Mouse (Mus musculus) cortical plate, adult 2 months (tissue): ENCODE results near the gene Ppm1d. TPM values are rescaled to one million over a fixed set of nuclear protein-coding genes. Genes with fewer than 3 reads are reported as not detected.

Experiments used
- H3K27ac ChIP-seq: fragments of 200-500 bp; 2 replicates; pipeline ENCODE4 v1.5.1; 2012; ENCODE audit warnings: low read length, control low read depth, inconsistent platforms; ENCODE audit not compliant: insufficient read depth
- H3K4me1 ChIP-seq: fragments of 200-500 bp; 2 replicates; pipeline ENCODE4 v1.6.1; 2011; ENCODE audit warnings: low read length; ENCODE audit not compliant: control insufficient read depth, insufficient read depth
- H3K4me3 ChIP-seq: fragments of 200-500 bp; 2 replicates; pipeline ENCODE4 v1.5.1; 2011; ENCODE audit warnings: mild to moderate bottlenecking, low read length, control low read depth; ENCODE audit not compliant: insufficient read depth
- CTCF ChIP-seq: fragments of 200-500 bp; IDR thresholded peaks from 2 replicates; pipeline ENCODE4 v1.5.1; 2011; ENCODE audit warnings: mild to moderate bottlenecking, control low read depth, low read length; ENCODE audit not compliant: insufficient read depth; ENCODE audit errors: extremely low read depth
- POLR2A ChIP-seq: fragments of 200-500 bp; IDR thresholded peaks from 2 replicates; pipeline ENCODE4 v1.6.1; 2011; ENCODE audit warnings: mild to moderate bottlenecking, low read length, control low read depth; ENCODE audit not compliant: insufficient read depth; ENCODE audit errors: extremely low read depth
- polyA plus RNA-seq: library from polyadenylated mRNA; depleted of rRNA; stranded (reverse); fragments of >200 nt; gene quantifications from 2 replicates; pipeline ENCODE4 v1.2.3, GENCODE M21; 2012

Ppm1d gene
- polyA plus RNA-seq, 1 experiment = 11.7 TPM

- TF ChIP-seq POLR2A (no peak), CTCF (no peak)
- no peak overlapping the region for H3K27ac ChIP-seq
- H3K4me3 ChIP-seq = no peak overlapping the region
- no peaks in the 10 kb centered on the region for H3K4me1 ChIP-seq
Measured at GRCm38 (mm10) chr11:85299880-85300279, 11.2 kb upstream of the Ppm1d start.

- H3K4me3 ChIP-seq = no peak overlapping the region
- H3K4me1 ChIP-seq = no peaks in the 10 kb centered on the region
- H3K27ac ChIP-seq = no peak overlapping the region
- no peak for TF ChIP-seq CTCF
- no peak for TF ChIP-seq POLR2A
Measured at GRCm38 (mm10) chr11:85301161-85301560, 9.9 kb upstream of the Ppm1d start.

- H3K27ac ChIP-seq = no peak overlapping the region
- H3K4me3 ChIP-seq = no peak overlapping the region
- TF ChIP-seq POLR2A (no peak), CTCF (no peak)
- H3K4me1 ChIP-seq = no peaks in the 10 kb centered on the region
Measured at GRCm38 (mm10) chr11:85301836-85302235, 9.2 kb upstream of the Ppm1d start.

GRCm38 (mm10) chr11:85306577-85307260 is 4.3 kb upstream of the Ppm1d start:
- TF ChIP-seq POLR2A (no peak), CTCF (no peak)

GRCm38 (mm10) chr11:85308799-85309198 is 2.2 kb upstream of the Ppm1d start:
- Histone ChIP-seq H3K4me1 (peaks cover 1% of the 10 kb centered on the region; the same call in 1 of the 2 replicates), H3K27ac (no peak overlapping the region), H3K4me3 (no peak overlapping the region)
- TF ChIP-seq CTCF = no peak
- no peak for TF ChIP-seq POLR2A

More at GRCm38 (mm10) chr11:85306577-85307260, 4.3 kb upstream of the Ppm1d start:
- no peak overlapping the region for H3K27ac ChIP-seq
- no peaks in the 10 kb centered on the region for H3K4me1 ChIP-seq
- H3K4me3 ChIP-seq = no peak overlapping the region

- Histone ChIP-seq H3K4me1 (peaks cover 1% of the 10 kb centered on the region; the same call in 1 of the 2 replicates), H3K4me3 (peak overlapping the region; percentile 99), H3K27ac (no peak overlapping the region)
- TF ChIP-seq CTCF = no peak
- no peak for TF ChIP-seq POLR2A
Measured at GRCm38 (mm10) chr11:85310407-85310712, 684 bp upstream of the Ppm1d start.

- H3K4me3 ChIP-seq = peak overlapping the region; percentile 99
- H3K27ac ChIP-seq = peak overlapping the region; percentile 96
- no peak for TF ChIP-seq POLR2A
- TF ChIP-seq CTCF = peak; percentile 36; the same call in 1 of the 2 replicates
Measured at GRCm38 (mm10) chr11:85311645-85312490, 824 bp downstream of the Ppm1d start.

GRCm38 (mm10) chr11:85312818-85313217 is 1.8 kb downstream of the Ppm1d start:
- TF ChIP-seq CTCF (no peak), POLR2A (no peak)
- Histone ChIP-seq H3K4me3 (peak overlapping the region; percentile 99; the same call in 1 of the 2 replicates), H3K27ac (no peak overlapping the region), H3K4me1 (peaks cover 1% of the 10 kb centered on the region; the same call in 1 of the 2 replicates)

More at GRCm38 (mm10) chr11:85311645-85312490, 824 bp downstream of the Ppm1d start:
- H3K4me1 ChIP-seq = peaks cover 1% of the 10 kb centered on the region; the same call in 1 of the 2 replicates

GRCm38 (mm10) chr11:85313361-85313760 is 2.3 kb downstream of the Ppm1d start:
- Histone ChIP-seq H3K27ac (no peak overlapping the region), H3K4me1 (peaks cover 1% of the 10 kb centered on the region; the same call in 1 of the 2 replicates), H3K4me3 (peak overlapping the region; percentile 99)
- no peak for TF ChIP-seq CTCF
- no peak for TF ChIP-seq POLR2A

- no peak for TF ChIP-seq POLR2A
- no peak for TF ChIP-seq CTCF
- no peak overlapping the region for H3K4me3 ChIP-seq
- H3K4me1 ChIP-seq = peaks cover 2% of the 10 kb centered on the region
- H3K27ac ChIP-seq = no peak overlapping the region
Measured at GRCm38 (mm10) chr11:85323567-85324330, 12.7 kb downstream of the Ppm1d start.
